Mouse (Mus musculus) liver, embryonic 14.5 days (tissue): ENCODE results near the gene Dusp2.

Source experiments
- CTCF ChIP-seq: IDR thresholded peaks from 2 replicates; pipeline ENCODE4 v1.5.1; 2016; ENCODE audit warnings: antibody characterized with exemption, low read depth, control low read depth
- EP300 ChIP-seq: IDR thresholded peaks from 2 replicates; pipeline ENCODE4 v1.6.1; 2016; ENCODE audit warnings: antibody characterized with exemption, low read depth

DNA sequence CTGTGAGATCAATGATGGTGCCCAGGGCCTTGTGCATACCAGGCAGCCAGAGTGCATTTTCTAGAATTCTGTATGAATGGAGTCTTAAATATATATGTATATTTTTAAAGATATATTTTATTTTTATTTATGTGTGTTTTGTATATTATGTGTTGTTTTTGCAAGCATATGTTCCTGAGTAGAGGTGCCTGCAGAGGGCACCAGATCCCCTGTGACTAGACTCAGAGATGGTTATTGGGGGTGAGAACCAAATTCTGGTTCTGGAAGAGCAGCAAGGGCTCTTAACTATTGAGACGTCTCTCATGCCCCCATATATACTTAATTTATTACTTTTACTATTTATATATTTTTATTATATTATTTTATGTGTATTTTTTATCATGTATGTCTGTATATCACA is 24.8 kb upstream of the Dusp2 start:
- TF ChIP-seq CTCF, result no peak
- no peak for TF ChIP-seq EP300
